Mouse (Mus musculus) small intestine, adult 2 months (tissue): Measurements from ENCODE around the gene Ssna1.

Source experiments
- CTCF ChIP-seq: fragments of 200-500 bp; IDR thresholded peaks from 2 replicates; pipeline ENCODE4 v1.5.1; 2012; ENCODE audit warnings: low read depth, mild to moderate bottlenecking, control low read depth, inconsistent platforms, low read length, moderate library complexity, mixed read lengths; ENCODE audit not compliant: insufficient replicate concordance, insufficient read length; ENCODE audit errors: extremely low read depth
- POLR2A ChIP-seq: fragments of 200-500 bp; IDR thresholded peaks from 2 replicates; pipeline ENCODE4 v1.6.1; 2012; ENCODE audit warnings: low read depth, mild to moderate bottlenecking, control low read depth, inconsistent platforms, low read length, moderate library complexity

- no peak for TF ChIP-seq CTCF
- no peak for TF ChIP-seq POLR2A
Measured at GRCm38 (mm10) chr2:25241438-25241775, 30.8 kb downstream of the Ssna1 start.
